Mouse (Mus musculus) hindbrain, embryonic 11.5 days (tissue): Measurements from ENCODE around the gene Ugt1a5. TPM values are rescaled to one million over a fixed set of nuclear protein-coding genes. Genes with fewer than 3 reads are reported as not detected.

Experiments used
- ATAC-seq: fragments of 200-750 bp; cut with Nextera tagmentation; 2 replicates; pipeline ENCODE4 v1.8.0; 2017; ENCODE audit warnings: mild to moderate bottlenecking, moderate TSS enrichment, moderate library complexity; ENCODE audit not compliant: low FRiP score
- DNase-seq: peaks from one replicate; pipeline ENCODE4 v3.0.0-alpha.2; 2015; ENCODE audit warnings: low spot score
- H3K27ac ChIP-seq: fragments of 300-500 bp; sonication (generic); 2 replicates; pipeline ENCODE4 v1.5.1; 2014; ENCODE audit warnings: mild to moderate bottlenecking, low read depth, low read length
- H3K27me3 ChIP-seq: fragments of 300-500 bp; sonication (generic); 2 replicates; pipeline ENCODE4 v1.6.1; 2014; ENCODE audit warnings: mild to moderate bottlenecking, low read length, moderate library complexity, mixed read lengths; ENCODE audit not compliant: control insufficient read depth, insufficient read depth
- H3K36me3 ChIP-seq: fragments of 300-500 bp; sonication (generic); 2 replicates; pipeline ENCODE4 v1.6.1; 2014; ENCODE audit warnings: mild to moderate bottlenecking, low read length, moderate library complexity, mixed read lengths; ENCODE audit not compliant: control insufficient read depth, insufficient read depth
- H3K4me1 ChIP-seq: fragments of 300-500 bp; sonication (generic); replicated peaks from 2 replicates; pipeline ENCODE4 v1.6.1; 2014; ENCODE audit warnings: low read length, mixed read lengths; ENCODE audit not compliant: control insufficient read depth, insufficient read depth
- H3K4me2 ChIP-seq: fragments of 300-500 bp; sonication (generic); replicated peaks from 2 replicates; pipeline ENCODE4 v1.6.1; 2014; ENCODE audit warnings: mild to moderate bottlenecking, low read depth, low read length
- H3K4me3 ChIP-seq: fragments of 300-500 bp; sonication (generic); 2 replicates; pipeline ENCODE4 v1.5.1; 2014; ENCODE audit warnings: low read depth, low read length
- H3K9ac ChIP-seq: fragments of 300-500 bp; sonication (generic); 2 replicates; pipeline ENCODE4 v1.6.1; 2014; ENCODE audit warnings: low read depth, low read length
- H3K9me3 ChIP-seq: fragments of 300-500 bp; sonication (generic); 2 replicates; pipeline ENCODE4 v1.6.1; 2016; ENCODE audit warnings: low read length; ENCODE audit not compliant: control insufficient read depth
- WGBS: fragments of 180-500 bp; shearing (Covaris S2); extraction: QIAGEN DNeasy Blood & Tissue Kit; methylation state at CpG from one replicate; pipeline ENCODE4 v1.1.7; 2014; 5-methylcytosine and 5-hydroxymethylcytosine counted together
- polyA plus RNA-seq: library from polyadenylated mRNA; unstranded; fragments of >200 nt; fragmentation: Nextera tagmentation; extraction: Ambion mirVana; gene quantifications from 2 replicates; pipeline ENCODE4 v1.2.1, GENCODE M21; 2014

Ugt1a5 gene
- polyA plus RNA-seq, 1 experiment from 2014 or later = not detected

GRCm38 (mm10) chr1:88256886-88257663, 91.3 kb downstream of the Ugt1a5 start:
- no peak for ATAC-seq
- Histone ChIP-seq H3K27me3 (no peaks in the 10 kb centered on the region), H3K36me3 (peaks cover 15% of the 10 kb centered on the region), H3K4me3 (no peak overlapping the region), H3K4me1 (no peaks in the 10 kb centered on the region), H3K4me2 (no peak overlapping the region), H3K9ac (no peak overlapping the region), H3K9me3 (peaks cover 72% of the 10 kb centered on the region), H3K27ac (no peak overlapping the region)
- no peak for DNase-seq
- WGBS = 81% methylated on average over 10 of the region's 10 CpGs

- Histone ChIP-seq H3K27me3 (no peaks in the 10 kb centered on the region), H3K4me1 (no peaks in the 10 kb centered on the region), H3K9me3 (peaks cover 66% of the 10 kb centered on the region), H3K9ac (no peak overlapping the region), H3K27ac (no peak overlapping the region), H3K4me2 (no peak overlapping the region), H3K4me3 (no peak overlapping the region), H3K36me3 (peaks cover 18% of the 10 kb centered on the region)
- DNase-seq (no peak), ATAC-seq (no peak)
- WGBS = 80% methylated on average over 6 of the region's 6 CpGs
These were observed 91.9 kb downstream of the Ugt1a5 start for GRCm38 (mm10) chr1:88257681-88258080.

- H3K9me3 ChIP-seq = peaks cover 61% of the 10 kb centered on the region
- ATAC-seq (no peak), DNase-seq (no peak)
- H3K4me3 ChIP-seq = no peak overlapping the region
- no peak overlapping the region for H3K9ac ChIP-seq
- H3K4me2 ChIP-seq = no peak overlapping the region
- no peaks in the 10 kb centered on the region for H3K4me1 ChIP-seq
- H3K27ac ChIP-seq = no peak overlapping the region
- H3K36me3 ChIP-seq = peaks cover 24% of the 10 kb centered on the region
- H3K27me3 ChIP-seq = no peaks in the 10 kb centered on the region
- WGBS = 66% methylated on average over 6 of the region's 6 CpGs
These were observed 92.5 kb downstream of the Ugt1a5 start for GRCm38 (mm10) chr1:88258361-88258760.

DNA sequence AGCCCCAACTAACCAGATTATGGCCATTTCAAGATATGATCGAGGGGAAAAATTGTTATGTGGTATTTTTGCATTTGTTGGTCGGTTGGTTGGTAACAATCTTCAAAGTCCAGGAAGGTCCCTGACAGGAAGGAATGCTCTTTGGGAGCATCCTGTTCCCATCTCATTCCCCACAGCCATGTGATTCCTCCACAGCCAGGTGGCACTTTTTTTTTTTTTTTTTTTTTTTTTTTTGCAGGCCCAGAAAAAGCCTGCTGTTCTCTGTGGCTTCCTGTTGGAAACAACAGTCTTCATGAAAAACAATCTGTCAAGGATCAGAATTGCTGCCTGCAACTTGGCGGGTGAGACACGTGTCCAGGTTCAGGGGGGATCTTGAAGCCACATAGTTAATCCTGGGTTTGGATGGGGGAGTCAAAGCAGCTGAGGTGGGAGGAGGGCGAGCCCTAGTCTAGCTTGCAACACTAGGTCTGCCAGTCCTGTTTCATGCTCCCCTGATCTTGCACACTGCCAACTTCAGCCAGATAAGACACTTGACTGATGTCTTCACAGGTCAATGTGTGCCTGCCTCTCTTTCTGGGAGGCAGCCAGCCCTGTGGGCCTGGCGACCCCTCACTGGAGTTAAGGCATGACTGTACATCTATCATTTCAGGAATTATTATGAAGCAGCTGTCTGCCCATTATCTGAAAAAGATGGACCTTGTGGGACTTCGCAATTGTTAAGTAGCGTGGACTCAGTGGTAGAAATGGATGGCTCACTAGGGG, 93.2 kb downstream of the Ugt1a5 start:
- Histone ChIP-seq H3K4me3 (no peak overlapping the region), H3K27me3 (no peaks in the 10 kb centered on the region), H3K27ac (no peak overlapping the region), H3K4me2 (no peak overlapping the region), H3K9ac (no peak overlapping the region), H3K36me3 (peaks cover 31% of the 10 kb centered on the region), H3K4me1 (no peaks in the 10 kb centered on the region), H3K9me3 (peaks cover 54% of the 10 kb centered on the region)
- ATAC-seq (peak; percentile 6), DNase-seq (no peak)
- 79% methylated on average over 8 of the region's 8 CpGs for WGBS

GRCm38 (mm10) chr1:88259643-88260024, 93.8 kb downstream of the Ugt1a5 start:
- no peaks in the 10 kb centered on the region for H3K27me3 ChIP-seq
- ATAC-seq = peak; percentile 22
- WGBS = 76% methylated on average over 4 of the region's 4 CpGs
- no peak overlapping the region for H3K4me3 ChIP-seq
- H3K36me3 ChIP-seq = peaks cover 37% of the 10 kb centered on the region
- H3K4me1 ChIP-seq = no peaks in the 10 kb centered on the region
- no peak overlapping the region for H3K4me2 ChIP-seq
- no peak for DNase-seq
- H3K9ac ChIP-seq = no peak overlapping the region
- H3K9me3 ChIP-seq = peaks cover 54% of the 10 kb centered on the region
- H3K27ac ChIP-seq = no peak overlapping the region

DNA sequence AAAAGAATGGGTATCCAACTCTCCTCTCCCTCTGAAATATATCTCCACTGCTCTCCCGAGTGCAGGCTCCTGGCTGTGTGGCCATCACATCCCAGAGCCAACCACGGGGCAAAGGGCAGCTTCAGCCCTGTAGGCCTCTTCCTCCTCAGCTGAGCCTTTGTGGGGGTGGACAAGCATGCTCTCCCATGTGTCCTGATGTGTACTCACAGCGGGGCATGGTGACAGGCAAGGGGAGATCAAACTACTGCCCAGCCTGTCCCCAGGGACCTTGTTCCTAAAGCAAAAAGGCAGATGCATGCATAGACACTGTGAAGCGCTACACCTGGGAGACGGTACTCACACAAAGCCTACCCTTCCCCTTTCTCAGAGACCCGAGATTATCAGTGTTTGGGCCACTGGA, 94.3 kb downstream of the Ugt1a5 start:
- no peak overlapping the region for H3K4me2 ChIP-seq
- H3K9ac ChIP-seq = no peak overlapping the region
- no peak overlapping the region for H3K4me3 ChIP-seq
- peaks cover 41% of the 10 kb centered on the region for H3K36me3 ChIP-seq
- no peaks in the 10 kb centered on the region for H3K27me3 ChIP-seq
- ATAC-seq = peak; percentile 7; the same call in 1 of the 2 replicates
- no peak for DNase-seq
- H3K27ac ChIP-seq = no peak overlapping the region
- peaks cover 49% of the 10 kb centered on the region for H3K9me3 ChIP-seq
- no peaks in the 10 kb centered on the region for H3K4me1 ChIP-seq
- 81% methylated on average over 6 of the region's 6 CpGs for WGBS

DNA sequence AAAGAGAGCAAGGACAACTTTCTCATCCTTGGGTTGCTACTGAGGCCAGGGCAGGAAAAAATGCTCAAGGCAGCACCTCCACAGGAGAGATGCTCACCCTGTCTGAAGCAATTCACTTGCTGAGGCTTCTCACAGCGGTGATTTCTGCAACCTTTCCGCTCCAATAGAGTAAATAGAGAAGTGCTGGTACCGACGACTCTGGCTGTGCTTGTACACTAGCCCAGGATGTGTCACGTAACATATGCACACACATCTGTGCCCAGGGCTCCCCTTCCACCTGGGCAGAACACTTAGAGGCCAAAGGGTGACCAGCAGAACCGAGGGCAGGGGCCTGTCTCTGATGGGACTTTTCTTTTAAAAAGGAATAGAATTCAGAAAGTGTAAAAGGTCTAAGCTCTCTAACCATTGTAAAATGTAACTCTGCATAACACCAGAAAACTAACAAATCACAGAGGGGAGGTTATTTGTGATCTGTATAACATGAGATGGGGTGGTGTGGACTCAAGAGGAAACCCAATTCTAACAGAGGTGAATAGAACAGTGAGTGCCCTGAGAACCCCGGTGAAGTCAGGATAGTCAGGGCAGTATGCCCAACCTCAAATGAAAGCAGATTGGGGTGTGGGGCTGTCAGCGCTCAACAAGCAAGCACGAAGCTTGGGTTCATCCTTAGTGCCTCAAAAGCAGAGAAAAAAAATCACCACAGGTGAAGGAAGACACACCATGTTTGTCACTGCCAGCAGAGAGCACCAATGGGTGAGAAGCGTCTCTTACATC, 95.0 kb downstream of the Ugt1a5 start:
- no peak overlapping the region for H3K27ac ChIP-seq
- no peak for DNase-seq
- no peak overlapping the region for H3K4me2 ChIP-seq
- no peak overlapping the region for H3K9ac ChIP-seq
- no peak for ATAC-seq
- H3K4me1 ChIP-seq = no peaks in the 10 kb centered on the region
- no peak overlapping the region for H3K4me3 ChIP-seq
- H3K27me3 ChIP-seq = no peaks in the 10 kb centered on the region
- peaks cover 47% of the 10 kb centered on the region for H3K36me3 ChIP-seq
- whole genome bisulfite sequencing = 84% methylated on average over 10 of the region's 10 CpGs
- H3K9me3 ChIP-seq = peaks cover 44% of the 10 kb centered on the region

- 86% methylated on average over 7 of the region's 7 CpGs for WGBS
These were observed 95.9 kb downstream of the Ugt1a5 start for GRCm38 (mm10) chr1:88261706-88262105.

More at GRCm38 (mm10) chr1:88261706-88262105, 95.9 kb downstream of the Ugt1a5 start:
- no peak for ATAC-seq
- Histone ChIP-seq H3K27me3 (no peaks in the 10 kb centered on the region), H3K4me2 (no peak overlapping the region), H3K4me3 (no peak overlapping the region), H3K27ac (no peak overlapping the region), H3K9me3 (peaks cover 38% of the 10 kb centered on the region), H3K4me1 (no peaks in the 10 kb centered on the region), H3K9ac (no peak overlapping the region), H3K36me3 (peaks cover 52% of the 10 kb centered on the region)
- DNase-seq = no peak
